In genomic region chr19:44835042-44835930, GRCm38 (mm10) we compare ENCODE assay signal across 8 mouse cellular contexts.
DNase-seq lines count a peak whose midpoint lies in the region; ATAC-seq and TF ChIP-seq lines count a peak whose summit lies in the region.

No protein-coding gene starts in this region.

- no peaks in the 10 kb centered on the region for H3K36me3 ChIP-seq in limb, embryonic 14.5 days (ENCODE audit: control insufficient read depth, insufficient read depth, low read length)
- H3K36me3 ChIP-seq in stomach, embryonic 16.5 days (ENCODE audit: control insufficient read depth, insufficient read depth, low read length), result no peaks in the 10 kb centered on the region

- peak overlapping the region; percentile 31; the same call in 1 of the 2 replicates for H3K9ac ChIP-seq in limb, embryonic 14.5 days (ENCODE audit: low read depth, low read length, severe bottlenecking)
- H3K9ac ChIP-seq in stomach, embryonic 16.5 days (ENCODE audit: low read length), result no peak overlapping the region; the same call in 1 of the 2 replicates

- H3K4me3 ChIP-seq in limb, embryonic 14.5 days (replicated peaks; ENCODE audit: low read length), result peak overlapping the region; percentile 43
- H3K4me3 ChIP-seq in stomach, embryonic 16.5 days (replicated peaks; ENCODE audit: low read length), result peak overlapping the region; percentile 50

- no peaks in the 10 kb centered on the region for H3K9me3 ChIP-seq in limb, embryonic 14.5 days (ENCODE audit: control insufficient read depth, low read length)
- H3K9me3 ChIP-seq in stomach, embryonic 16.5 days (replicated peaks; ENCODE audit: control insufficient read depth, low read length), result no peaks in the 10 kb centered on the region; the same call in 1 of the 2 replicates

- H3K4me1 ChIP-seq in limb, embryonic 14.5 days (ENCODE audit: control insufficient read depth, insufficient read depth, low read length), result peaks cover 15% of the 10 kb centered on the region
- H3K4me1 ChIP-seq in stomach, embryonic 16.5 days (ENCODE audit: control insufficient read depth, insufficient read depth, low read length), result peaks cover 23% of the 10 kb centered on the region

- no peak overlapping the region for H3K27ac ChIP-seq in limb, embryonic 14.5 days (replicated peaks; ENCODE audit: low read depth, low read length)
- no peak overlapping the region for H3K27ac ChIP-seq in stomach, embryonic 16.5 days (ENCODE audit: low read length)

- peak; percentile 14 to 21 for DNase-seq in cerebellum, postnatal 14 days
- peak; percentile 33 for DNase-seq in retina, embryonic 14.5 days (ENCODE audit: low spot score)
- no peak for DNase-seq in retina, postnatal 1 day
- DNase-seq in limb, embryonic 14.5 days (ENCODE audit: low spot score), result no peak
- no peak for DNase-seq in layer of hippocampus, adult 8-10 months (ENCODE audit: low spot score in 2 of 2)
- no peak for DNase-seq in gastrocnemius, adult 8-10 months (ENCODE audit: low spot score in 2 of 2)

- ATAC-seq in cerebellum, adult (ENCODE audit: insufficient number of reproducible peaks, low FRiP score, low TSS enrichment), result no peak
- ATAC-seq in limb, embryonic 14.5 days (ENCODE audit: low FRiP score, low read depth), result no peak
- peak; percentile 24 for ATAC-seq in stomach, embryonic 16.5 days (ENCODE audit: insufficient read depth, low FRiP score)

- peaks cover 93% of the 10 kb centered on the region for H3K27me3 ChIP-seq in limb, embryonic 14.5 days (ENCODE audit: control insufficient read depth, insufficient read depth, low read length)
- peaks cover 86% of the 10 kb centered on the region for H3K27me3 ChIP-seq in stomach, embryonic 16.5 days (ENCODE audit: control insufficient read depth, insufficient read depth, low read length)

- H3K4me2 ChIP-seq in limb, embryonic 14.5 days (replicated peaks; ENCODE audit: low read depth, low read length, severe bottlenecking), result peak overlapping the region; percentile 75
- H3K4me2 ChIP-seq in stomach, embryonic 16.5 days (ENCODE audit: low read depth, low read length), result peak overlapping the region; percentile 85

- WGBS in limb, embryonic 14.5 days, result 4% methylated on average over 33 of the region's 34 CpGs
- 2% methylated on average over 34 of the region's 34 CpGs for WGBS in stomach, embryonic 16.5 days

- TF ChIP-seq POLR2A in limb, embryonic 14.5 days (IDR thresholded peaks at IDR 0.05; ENCODE audit: borderline replicate concordance, extremely low read depth, insufficient read depth, insufficient read length), result no peak

Comparison
In these comparisons a context has a peak if more than half of its experiments do, and no peak if none do; other contexts are left out.
1. DNase-seq: peak in cerebellum, postnatal 14 days (2 of 2) and retina, embryonic 14.5 days (single experiment); none in retina, postnatal 1 day (single experiment), limb, embryonic 14.5 days (single experiment), layer of hippocampus, adult 8-10 months (0 of 2) and gastrocnemius, adult 8-10 months (0 of 2).